Mouse (Mus musculus) thymus, adult 2 months (tissue): ENCODE results near the gene Sema4d. TPM values are rescaled to one million over a fixed set of nuclear protein-coding genes. Genes with fewer than 3 reads are reported as not detected.

Source experiments
- DNase-seq: peaks from one replicate; pipeline ENCODE4 v3.0.0; 2021
- H3K27ac ChIP-seq: fragments of 200-500 bp; 2 replicates; pipeline ENCODE4 v1.5.1; 2012; ENCODE audit warnings: low read length, control low read depth; ENCODE audit not compliant: control insufficient read depth, insufficient read depth
- H3K27me3 ChIP-seq: fragments of 200-500 bp; 2 replicates; pipeline ENCODE4 v1.6.1; 2012; ENCODE audit warnings: mild to moderate bottlenecking, low read length, moderate library complexity, mixed read lengths; ENCODE audit not compliant: control insufficient read depth, insufficient read depth
- H3K36me3 ChIP-seq: fragments of 200-500 bp; 2 replicates; pipeline ENCODE4 v1.6.1; 2012; ENCODE audit warnings: mild to moderate bottlenecking, low read length, moderate library complexity; ENCODE audit not compliant: control insufficient read depth, insufficient read depth
- H3K4me1 ChIP-seq: fragments of 200-500 bp; replicated peaks from 2 replicates; pipeline ENCODE4 v1.6.1; 2012; ENCODE audit warnings: low read length; ENCODE audit not compliant: control insufficient read depth, insufficient read depth
- H3K4me3 ChIP-seq: fragments of 200-500 bp; 2 replicates; pipeline ENCODE4 v1.5.1; 2012; ENCODE audit warnings: mild to moderate bottlenecking, low read length, control low read depth, moderate library complexity; ENCODE audit not compliant: control insufficient read depth, insufficient read depth
- CTCF ChIP-seq: fragments of 200-500 bp; IDR thresholded peaks from 2 replicates; pipeline ENCODE4 v1.5.1; 2012; ENCODE audit warnings: mild to moderate bottlenecking, control low read depth, low read length, moderate library complexity, borderline replicate concordance; ENCODE audit not compliant: control insufficient read depth, poor library complexity, insufficient read depth; ENCODE audit errors: extremely low read depth
- POLR2A ChIP-seq: fragments of 200-500 bp; IDR thresholded peaks from 2 replicates; pipeline ENCODE4 v1.6.1; 2012; ENCODE audit warnings: mild to moderate bottlenecking, low read length, control low read depth, moderate library complexity; ENCODE audit not compliant: control insufficient read depth, poor library complexity, insufficient read depth; ENCODE audit errors: extremely low read depth
- WGBS: fragments of 180-500 bp; shearing (Covaris S2); methylation state at CpG from one replicate; pipeline ENCODE4 v1.1.7; 2018; 5-methylcytosine and 5-hydroxymethylcytosine counted together
- polyA plus RNA-seq: library from polyadenylated mRNA; depleted of rRNA; stranded (reverse); fragments of >200 nt; gene quantifications from 2 replicates; pipeline ENCODE4 v1.2.3, GENCODE M21; 2012; rRNA removed

The Sema4d gene
- polyA plus RNA-seq, 1 experiment, result 156 TPM

DNA sequence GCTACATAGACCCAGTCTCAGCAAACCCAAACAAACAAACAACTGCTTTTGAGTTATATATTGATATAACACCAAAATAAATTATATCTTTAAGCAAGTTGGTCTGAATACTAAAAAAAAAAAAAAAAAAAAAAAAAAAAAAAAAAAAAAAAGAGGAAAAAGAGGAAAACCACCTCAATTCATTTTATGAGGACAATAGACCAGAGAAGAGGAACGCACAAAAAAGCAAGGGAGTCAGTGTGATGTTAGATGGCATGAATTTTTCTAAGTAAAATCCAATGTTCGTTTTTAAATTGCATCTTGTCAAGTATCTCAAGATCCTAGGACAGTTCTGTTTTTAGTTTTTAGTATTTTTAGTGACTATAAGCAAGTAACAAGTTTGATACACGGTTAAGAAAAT, 152.1 kb downstream of the Sema4d start:
- Histone ChIP-seq H3K27ac (no peak overlapping the region), H3K4me3 (no peak overlapping the region), H3K4me1 (peaks cover 7% of the 10 kb centered on the region; the same call in 1 of the 2 replicates), H3K36me3 (no peaks in the 10 kb centered on the region), H3K27me3 (no peaks in the 10 kb centered on the region)
- DNase-seq, result no peak
- TF ChIP-seq POLR2A (no peak), CTCF (no peak)
- WGBS, result 96% methylated on average over 3 of the region's 3 CpGs

DNA sequence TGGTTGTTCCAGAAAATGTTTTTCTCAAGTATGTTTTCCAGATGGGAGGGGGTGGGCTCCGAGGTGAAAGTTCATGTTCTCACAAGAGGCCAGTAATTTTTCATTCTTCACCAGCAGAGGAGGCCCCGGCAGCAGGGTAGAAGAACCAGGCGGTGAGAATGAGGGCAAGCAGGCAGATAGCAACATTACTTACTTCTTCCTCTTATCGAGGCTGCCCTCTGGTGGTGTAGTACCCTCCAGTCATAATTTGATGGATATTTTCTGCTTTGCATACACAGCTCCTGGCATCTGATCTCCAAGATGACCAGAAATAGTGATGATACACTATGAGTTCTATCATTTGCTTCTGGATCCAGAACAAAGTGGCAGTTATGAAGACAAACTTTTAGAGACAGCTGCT, 154.6 kb downstream of the Sema4d start:
- WGBS, result 68% methylated on average over 4 of the region's 4 CpGs
- TF ChIP-seq CTCF, result no peak
- no peak for TF ChIP-seq POLR2A
- no peaks in the 10 kb centered on the region for H3K36me3 ChIP-seq
- no peaks in the 10 kb centered on the region for H3K4me1 ChIP-seq
- no peaks in the 10 kb centered on the region for H3K27me3 ChIP-seq
- no peak overlapping the region for H3K27ac ChIP-seq
- no peak overlapping the region for H3K4me3 ChIP-seq
- no peak for DNase-seq

Other genes starting within 250 kb of the Sema4d start
- gene Shc3, start 224.3 kb downstream of the Sema4d start, polyA plus RNA-seq, result 0.57 and 0.69 TPM in 2 replicates
- 85.3 and 86.2 TPM in 2 replicates for gene Cks2, start 148.5 kb downstream of the Sema4d start, polyA plus RNA-seq
- gene Secisbp2, start 142.1 kb downstream of the Sema4d start, polyA plus RNA-seq, result 50.1 and 50.8 TPM in 2 replicates
- 15.0 and 16.2 TPM in 2 replicates for gene Gadd45g, start 52.9 kb upstream of the Sema4d start, polyA plus RNA-seq